Mouse (Mus musculus) liver, postnatal 0 days (tissue): ENCODE measurements at regions not wholly inside any gene's neighbourhood (a gene's known extent, or its start where the extent isn't known, plus 50 kb on each side); places are given as distances from the start of the nearest gene placed in this dataset.

ENCODE experiments used
- CTCF ChIP-seq: sonication (generic); IDR thresholded peaks from 2 replicates; pipeline ENCODE4 v1.5.1; 2016; ENCODE audit warnings: antibody characterized with exemption, low read depth
- EP300 ChIP-seq: IDR thresholded peaks from 2 replicates; pipeline ENCODE4 v1.6.1; 2016; ENCODE audit warnings: antibody characterized with exemption, low read depth, mild to moderate bottlenecking

DNA sequence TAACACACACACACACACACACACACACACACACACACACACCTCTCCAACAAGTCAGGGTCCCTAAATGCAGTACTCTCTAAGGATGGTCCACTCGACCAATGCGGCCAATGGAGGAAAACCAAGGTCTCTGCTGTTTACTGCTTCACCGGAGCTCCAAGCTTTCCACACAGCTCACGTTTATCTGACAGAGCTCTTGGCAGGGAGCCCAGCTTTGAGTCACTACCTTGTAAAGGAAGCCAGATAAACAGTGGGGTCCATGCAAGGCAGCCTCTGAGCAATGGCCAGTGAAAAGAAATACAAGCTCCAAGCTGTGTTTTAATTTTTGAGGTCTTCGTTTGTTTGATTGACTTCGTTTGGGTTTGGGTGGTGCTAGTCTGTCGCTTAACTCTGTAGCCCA, 264.9 kb upstream of the Prok2 start:
- no peak for TF ChIP-seq EP300
- no peak for TF ChIP-seq CTCF
